Mouse (Mus musculus): ENCODE data around the gene Plod3. TPM values are rescaled to one million over a fixed set of nuclear protein-coding genes. Genes with fewer than 3 reads are reported as not detected.

Gene Plod3
- polyA plus RNA-seq, 1 experiment: 1.8 TPM

- TF ChIP-seq GATA1 (IDR thresholded peaks at IDR 0.05; ENCODE audit: low read length) (no peak), TAL1 (IDR thresholded peaks at IDR 0.05; ENCODE audit: low read length) (no peak)
- peaks cover 4% of the 10 kb centered on the region for H3K4me1 ChIP-seq (ENCODE audit: control insufficient read depth)
- H3K36me3 ChIP-seq (ENCODE audit: control insufficient read depth): peaks cover 82% of the 10 kb centered on the region
- no peaks in the 10 kb centered on the region for H3K27me3 ChIP-seq (ENCODE audit: control insufficient read depth)
- H3K4me3 ChIP-seq (replicated peaks): no peak overlapping the region
- H3K9me3 ChIP-seq (ENCODE audit: control insufficient read depth, low read length): no peaks in the 10 kb centered on the region
Measured at GRCm38 (mm10) chr5:137039453-137039852, 52.6 kb downstream of the Plod3 start.

- TF ChIP-seq TAL1 (IDR thresholded peaks at IDR 0.05; ENCODE audit: low read length): no peak
- TF ChIP-seq GATA1 (IDR thresholded peaks at IDR 0.05; ENCODE audit: low read length): no peak
- peaks cover 68% of the 10 kb centered on the region for H3K36me3 ChIP-seq (ENCODE audit: control insufficient read depth)
- H3K4me3 ChIP-seq (replicated peaks): no peak overlapping the region
- peaks cover 22% of the 10 kb centered on the region for H3K4me1 ChIP-seq (ENCODE audit: control insufficient read depth)
- no peaks in the 10 kb centered on the region for H3K9me3 ChIP-seq (ENCODE audit: control insufficient read depth, low read length)
- H3K27me3 ChIP-seq (ENCODE audit: control insufficient read depth): peaks cover 7% of the 10 kb centered on the region
Measured at GRCm38 (mm10) chr5:137041442-137041841, 54.6 kb downstream of the Plod3 start.

- H3K27me3 ChIP-seq (ENCODE audit: control insufficient read depth): peaks cover 24% of the 10 kb centered on the region
- no peak overlapping the region for H3K4me3 ChIP-seq (replicated peaks)
- peaks cover 42% of the 10 kb centered on the region for H3K36me3 ChIP-seq (ENCODE audit: control insufficient read depth)
- no peaks in the 10 kb centered on the region for H3K9me3 ChIP-seq (ENCODE audit: control insufficient read depth, low read length)
- H3K4me1 ChIP-seq (ENCODE audit: control insufficient read depth): peaks cover 26% of the 10 kb centered on the region
- TF ChIP-seq TAL1 (IDR thresholded peaks at IDR 0.05; ENCODE audit: low read length) (no peak), GATA1 (IDR thresholded peaks at IDR 0.05; ENCODE audit: low read length) (no peak)
Measured at GRCm38 (mm10) chr5:137043997-137044396, 57.2 kb downstream of the Plod3 start.

- no peak for TF ChIP-seq TAL1 (IDR thresholded peaks at IDR 0.05; ENCODE audit: low read length)
- TF ChIP-seq GATA1 (IDR thresholded peaks at IDR 0.05; ENCODE audit: low read length): no peak
- Histone ChIP-seq H3K36me3 (ENCODE audit: control insufficient read depth) (peaks cover 27% of the 10 kb centered on the region), H3K9me3 (ENCODE audit: control insufficient read depth, low read length) (no peaks in the 10 kb centered on the region), H3K4me1 (ENCODE audit: control insufficient read depth) (peaks cover 26% of the 10 kb centered on the region), H3K27me3 (ENCODE audit: control insufficient read depth) (peaks cover 29% of the 10 kb centered on the region), H3K4me3 (replicated peaks) (peak within 1 kb of the TSS; percentile 88)
Measured at GRCm38 (mm10) chr5:137045402-137046323, 58.8 kb downstream of the Plod3 start, which contains the start of gene Ap1s1. Gene Ap1s1, minus strand, starts transcription at chr5:137046135.

Other genes starting within 250 kb of the Plod3 start
- gene Col26a1, start 103.8 kb upstream of the Plod3 start, polyA plus RNA-seq (2012): 0.02 TPM in 2 replicates
- gene Ift22, start 78.9 kb upstream of the Plod3 start, polyA plus RNA-seq (2012): 0.02 and 0.24 TPM in 2 replicates
- 325 and 364 TPM in 2 replicates for gene Fis1, start 33.7 kb upstream of the Plod3 start, polyA plus RNA-seq (2012)
- 0.03 and 0.04 TPM in 2 replicates for gene Cldn15, start 20.4 kb upstream of the Plod3 start, polyA plus RNA-seq (2012)
- gene Znhit1, start 1.0 kb downstream of the Plod3 start, polyA plus RNA-seq (2012): 55.9 and 77.3 TPM in 2 replicates
- gene Vgf, start 39.4 kb downstream of the Plod3 start, polyA plus RNA-seq (2012): 0.10 and 0.17 TPM in 2 replicates
- gene Ap1s1, start 59.1 kb downstream of the Plod3 start, polyA plus RNA-seq (2012): 11.7 and 12.6 TPM in 2 replicates
- not detected in 2 replicates for gene Serpine1, start 85.2 kb downstream of the Plod3 start, polyA plus RNA-seq (2012)
- 3.3 and 3.5 TPM in 2 replicates for gene Trim56, start 129.2 kb downstream of the Plod3 start, polyA plus RNA-seq (2012)
- not detected in 2 replicates for gene Muc3, start 162.3 kb downstream of the Plod3 start, polyA plus RNA-seq (2012)
- gene Muc3a, start 225.4 kb downstream of the Plod3 start, polyA plus RNA-seq (2012): not detected in 2 replicates